Mouse (Mus musculus) liver, adult 2 months (tissue): ENCODE data around the gene Srsf5.

Experiments used
- CTCF ChIP-seq: fragments of 200-500 bp; IDR thresholded peaks from 2 replicates; pipeline ENCODE4 v1.5.1; 2011; ENCODE audit warnings: low read depth, low read length, control low read depth
- POLR2A ChIP-seq: fragments of 200-500 bp; IDR thresholded peaks from 2 replicates; pipeline ENCODE4 v1.6.1; 2011; ENCODE audit warnings: low read length, control low read depth; ENCODE audit not compliant: insufficient read depth; ENCODE audit errors: extremely low read depth

DNA sequence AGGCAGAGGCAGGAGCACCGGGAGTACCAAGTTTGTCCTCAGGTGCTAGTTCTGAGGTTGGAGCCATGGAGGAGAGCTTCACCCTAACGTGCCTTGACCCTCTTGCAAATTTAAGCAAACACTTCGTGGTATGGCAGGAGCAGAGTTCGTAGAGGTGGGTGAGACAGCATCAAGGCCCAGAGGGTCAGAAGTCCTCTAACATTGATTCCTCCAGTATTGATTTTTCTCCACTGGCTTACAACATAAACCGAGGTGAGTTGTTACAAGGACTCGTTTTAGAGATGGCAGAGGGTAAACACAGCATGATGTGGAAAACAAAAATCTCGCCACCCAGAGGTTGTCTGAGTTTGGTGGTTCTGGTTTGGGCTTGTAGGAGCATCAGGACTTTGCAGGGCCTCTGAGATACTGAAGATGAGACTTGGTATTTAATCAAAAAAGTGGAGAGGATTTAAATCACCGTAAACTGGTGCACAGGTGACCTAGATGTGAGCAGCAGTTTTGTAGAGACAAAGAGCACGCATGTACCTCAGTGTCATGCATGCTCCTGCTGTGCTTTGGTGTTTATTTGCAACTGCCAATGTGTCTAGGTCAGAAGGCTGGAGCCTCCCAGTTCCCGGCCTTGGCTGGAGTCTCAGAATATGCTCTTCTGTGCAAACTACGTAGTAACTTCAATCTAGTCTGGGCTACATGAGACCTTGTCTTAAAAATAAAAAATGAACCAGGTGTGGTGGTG, 30.8 kb downstream of the Srsf5 start:
- no peak for TF ChIP-seq CTCF
- TF ChIP-seq POLR2A = no peak
